Mouse (Mus musculus): ENCODE measurements around the gene Nbeal1. TPM values are rescaled to one million over a fixed set of nuclear protein-coding genes. Genes with fewer than 3 reads are reported as not detected.

Gene Nbeal1
- 14.8 TPM for polyA plus RNA-seq (2014; fragmentation: Illumina TruSeq; extraction: RNeasy Lipid Tissue Mini Kit (QIAGEN cat#74804); ENCODE audit: low read depth, low replicate concordance)

GRCm38 (mm10) chr1:60179932-60180783, at the start of gene Nbeal1:
TSS of gene Nbeal1 (plus strand) at chr1:60180599.

DNA sequence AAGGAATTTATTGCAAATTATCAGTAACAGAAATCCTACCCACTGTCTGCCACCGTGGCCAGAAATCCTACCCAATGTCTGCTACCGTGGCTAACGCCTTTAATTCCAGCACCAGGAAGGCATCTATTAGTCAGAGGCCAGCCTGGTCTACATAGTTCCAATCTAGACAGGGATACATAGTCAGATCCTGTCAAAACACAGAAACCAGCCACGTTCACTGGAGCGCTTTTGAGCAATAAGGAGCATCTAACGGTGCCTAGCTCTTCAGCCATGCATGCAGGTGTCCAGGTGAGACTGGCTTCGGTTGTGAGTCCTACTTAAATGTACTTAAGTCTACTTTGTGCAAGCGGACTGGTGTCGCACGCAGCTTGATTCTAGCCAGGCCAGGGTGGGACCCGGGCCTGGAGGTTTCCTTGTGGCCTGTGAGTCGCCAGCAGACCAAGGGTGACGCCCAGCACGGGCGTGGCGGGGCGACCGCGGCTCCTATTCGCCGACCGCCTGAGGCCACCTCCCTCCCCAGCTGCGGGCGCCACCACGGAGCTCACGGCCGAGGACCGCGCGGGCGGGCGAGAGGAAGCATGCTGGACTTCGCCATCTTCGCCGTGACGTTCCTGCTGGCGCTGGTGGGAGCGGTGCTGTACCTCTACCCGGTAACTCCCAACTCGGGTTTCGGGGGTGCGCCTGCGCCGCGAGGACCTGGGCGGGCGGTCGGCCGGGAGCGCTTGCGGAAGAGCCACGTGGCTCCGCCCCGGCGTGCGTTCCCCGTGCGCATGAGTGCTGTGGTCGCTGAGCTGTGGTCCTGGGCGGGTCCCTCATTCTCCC, 162.6 kb downstream of the Nbeal1 start, which contains the start of gene Cyp20a1:
Gene Cyp20a1, plus strand, starts transcription at position 516 of the 822 bp plus-strand sequence.

Other genes with a start within 250 kb of the Nbeal1 start
- 109 TPM for gene Ica1l, start 137.4 kb upstream of the Nbeal1 start, polyA plus RNA-seq (2014; fragmentation: Illumina TruSeq; extraction: RNeasy Lipid Tissue Mini Kit (QIAGEN cat#74804); ENCODE audit: low read depth, low replicate concordance)
- 50.8 TPM for gene Carf, start 82.4 kb upstream of the Nbeal1 start, polyA plus RNA-seq (2014; fragmentation: Illumina TruSeq; extraction: RNeasy Lipid Tissue Mini Kit (QIAGEN cat#74804); ENCODE audit: low read depth, low replicate concordance)
- gene Wdr12, start 82.0 kb upstream of the Nbeal1 start, polyA plus RNA-seq (2014; fragmentation: Illumina TruSeq; extraction: RNeasy Lipid Tissue Mini Kit (QIAGEN cat#74804); ENCODE audit: low read depth, low replicate concordance) = 140 TPM
- 5.4 TPM for gene Cyp20a1, start 162.7 kb downstream of the Nbeal1 start, polyA plus RNA-seq (2014; fragmentation: Illumina TruSeq; extraction: RNeasy Lipid Tissue Mini Kit (QIAGEN cat#74804); ENCODE audit: low read depth, low replicate concordance)
- gene Abi2, start 229.0 kb downstream of the Nbeal1 start, polyA plus RNA-seq (2014; fragmentation: Illumina TruSeq; extraction: RNeasy Lipid Tissue Mini Kit (QIAGEN cat#74804); ENCODE audit: low read depth, low replicate concordance) = 30.7 TPM

Data from testis, adult 10 weeks (tissue).